8 mouse cellular contexts compared by ENCODE assay signal in the genomic region with DNA sequence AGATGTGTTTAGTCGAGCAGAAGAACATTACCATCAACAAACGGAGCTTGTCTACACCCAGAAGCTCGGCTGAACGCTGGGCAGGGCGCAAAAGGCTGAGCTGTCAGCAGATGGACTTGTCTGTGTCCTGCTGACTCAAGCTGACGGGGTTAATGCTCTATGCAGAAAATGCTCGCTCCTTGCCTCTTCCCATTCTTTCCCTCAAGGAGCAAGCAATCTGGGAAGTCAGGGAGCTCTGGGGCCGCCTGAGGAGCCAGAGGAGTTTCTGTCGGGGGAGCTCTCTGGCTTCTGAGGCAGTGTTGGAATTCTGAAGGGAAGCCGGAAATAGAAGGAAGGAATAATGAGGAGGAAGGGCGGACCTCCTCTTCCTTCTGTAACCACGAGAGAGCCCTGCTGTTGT.
A peak's percentile ranks its signal among the peaks of the same experiment; 100 is the strongest.
DNase-seq lines count a peak whose midpoint lies in the region; ATAC-seq and TF ChIP-seq lines count a peak whose summit lies in the region.

No protein-coding gene starts in this region.

- no peak for DNase-seq in kidney, adult 2 months
- no peak for DNase-seq in kidney, adult 11 months
- DNase-seq in embryo, embryonic 10.5 days (ENCODE audit: low spot score), result peak; percentile 22
- DNase-seq in left cerebral cortex, adult 2 months (ENCODE audit: extremely low spot score in 1 of 2, low spot score in 2 of 2), result peak; percentile 21 to 46

- TF ChIP-seq CTCF in kidney, adult 2 months (conservative IDR thresholded peaks at IDR 0.05; ENCODE audit: insufficient read depth, insufficient read length, low read depth, low read length), result no peak
- TF ChIP-seq CTCF in left cerebral cortex, adult 2 months (IDR thresholded peaks at IDR 0.05), result no peak

- WGBS in kidney, adult 2 months, result 13% methylated on average over 12 of the region's 12 CpGs
- 6% methylated on average over 12 of the region's 12 CpGs for WGBS in heart, embryonic 14.5 days
- WGBS in neural tube, embryonic 14.5 days, result 41% methylated on average over 12 of the region's 12 CpGs

- peak overlapping the region; percentile 64 for H3K9ac ChIP-seq in heart, embryonic 14.5 days (ENCODE audit: low read length)
- H3K9ac ChIP-seq in neural tube, embryonic 14.5 days (replicated peaks; ENCODE audit: low read depth, low read length), result no peak overlapping the region

- H3K4me2 ChIP-seq in heart, embryonic 14.5 days (ENCODE audit: low read length), result peak overlapping the region; percentile 58
- peak overlapping the region; percentile 14; the same call in 1 of the 2 replicates for H3K4me2 ChIP-seq in neural tube, embryonic 14.5 days (ENCODE audit: low read depth, low read length)

- no peak for TF ChIP-seq POLR2A in kidney, adult 2 months (IDR thresholded peaks at IDR 0.05; ENCODE audit: low read depth, low read length)

- intact Hi-C loops in left cerebral cortex, adult 2 months (cut with DNase I), result loop anchor here (5.0 kb wide), 3 partner anchors 39 to 129 kb away; no protein-coding TSS in a partner anchor

- no peak for ATAC-seq in heart, embryonic 14.5 days (ENCODE audit: insufficient number of reproducible peaks, insufficient read depth, low FRiP score, low read depth)
- ATAC-seq in neural tube, embryonic 14.5 days (ENCODE audit: low read depth), result no peak
- no peak for ATAC-seq in activated CD4-positive, CD25-positive, alpha-beta regulatory T cell, adult 4 months
- no peak for ATAC-seq in megakaryocyte, adult 5-6 weeks (ENCODE audit: poor library complexity, severe bottlenecking)

- no peak overlapping the region for H3K27ac ChIP-seq in kidney, adult 2 months (ENCODE audit: insufficient read depth, low read depth, low read length)
- H3K27ac ChIP-seq in heart, embryonic 14.5 days (replicated peaks in 1 of 2; ENCODE audit: control insufficient read depth in 1 of 2, insufficient read depth in 1 of 2, low read depth in 2 of 2, low read length in 2 of 2), result peak overlapping the region; percentile 58 to 59; a peak in 2 of 4 replicates
- peak overlapping the region; percentile 85 for H3K27ac ChIP-seq in left cerebral cortex, adult 2 months
- H3K27ac ChIP-seq in neural tube, embryonic 14.5 days (ENCODE audit: low read depth, low read length), result no peak overlapping the region

- H3K4me1 ChIP-seq in kidney, adult 2 months (ENCODE audit: control insufficient read depth, insufficient read depth, low read length), result no peaks in the 10 kb centered on the region
- H3K4me1 ChIP-seq in heart, embryonic 14.5 days (ENCODE audit: control insufficient read depth in 2 of 2, insufficient read depth in 2 of 2, low read length in 2 of 2), result peaks cover 0 to 4% of the 10 kb centered on the region in 2 experiments; a peak in 1 of 4 replicates
- no peaks in the 10 kb centered on the region for H3K4me1 ChIP-seq in neural tube, embryonic 14.5 days (ENCODE audit: control insufficient read depth, insufficient read depth, low read length)

- H3K9me3 ChIP-seq in heart, embryonic 14.5 days (ENCODE audit: control insufficient read depth, low read length), result no peaks in the 10 kb centered on the region
- H3K9me3 ChIP-seq in neural tube, embryonic 14.5 days (ENCODE audit: control insufficient read depth, low read length), result no peaks in the 10 kb centered on the region

- H3K27me3 ChIP-seq in kidney, adult 2 months (replicated peaks; ENCODE audit: control insufficient read depth, insufficient read depth, low read length), result no peaks in the 10 kb centered on the region
- no peaks in the 10 kb centered on the region for H3K27me3 ChIP-seq in heart, embryonic 14.5 days (ENCODE audit: control insufficient read depth, insufficient read depth, low read length)
- no peaks in the 10 kb centered on the region for H3K27me3 ChIP-seq in neural tube, embryonic 14.5 days (ENCODE audit: control insufficient read depth, insufficient read depth, low read length)

- peak overlapping the region; percentile 33 for H3K4me3 ChIP-seq in kidney, adult 2 months (ENCODE audit: insufficient read depth, low read depth, low read length)
- peak overlapping the region; percentile 29 to 37 for H3K4me3 ChIP-seq in heart, embryonic 14.5 days (ENCODE audit: control insufficient read depth in 1 of 2, insufficient read depth in 1 of 2, low read depth in 1 of 2, low read length in 2 of 2)
- H3K4me3 ChIP-seq in left cerebral cortex, adult 2 months, result no peak overlapping the region
- H3K4me3 ChIP-seq in neural tube, embryonic 14.5 days (ENCODE audit: low read depth, low read length), result no peak overlapping the region

- no peaks in the 10 kb centered on the region for H3K36me3 ChIP-seq in kidney, adult 2 months (ENCODE audit: control insufficient read depth, insufficient read depth, low read length)
- no peaks in the 10 kb centered on the region for H3K36me3 ChIP-seq in heart, embryonic 14.5 days (ENCODE audit: control insufficient read depth, insufficient read depth, low read length)
- no peaks in the 10 kb centered on the region for H3K36me3 ChIP-seq in neural tube, embryonic 14.5 days (ENCODE audit: control insufficient read depth, insufficient read depth, low read length)

Comparison
In these comparisons a context has a peak if more than half of its experiments do, and no peak if none do; other contexts are left out.
1. DNase-seq: peak in embryo, embryonic 10.5 days (single experiment) and left cerebral cortex, adult 2 months (2 of 2); none in kidney, adult 2 months (single experiment) and kidney, adult 11 months (single experiment).
2. H3K27ac ChIP-seq: peak in heart, embryonic 14.5 days (2 of 2) and left cerebral cortex, adult 2 months (single experiment); none in kidney, adult 2 months (single experiment) and neural tube, embryonic 14.5 days (single experiment).
3. H3K4me3 ChIP-seq: peak in kidney, adult 2 months (single experiment) and heart, embryonic 14.5 days (2 of 2); none in left cerebral cortex, adult 2 months (single experiment) and neural tube, embryonic 14.5 days (single experiment).